Mouse (Mus musculus) stomach, postnatal 0 days (tissue): Measurements from ENCODE around the gene Nrip1.

Source experiments
- CTCF ChIP-seq: IDR thresholded peaks from 2 replicates; pipeline ENCODE4 v1.5.1; 2016; ENCODE audit warnings: antibody characterized with exemption, low read depth, mild to moderate bottlenecking, moderate library complexity
- EP300 ChIP-seq: optimal IDR thresholded peaks from 2 replicates; pipeline ENCODE3; 2016; ENCODE audit warnings: antibody characterized with exemption

- TF ChIP-seq EP300: no peak
- TF ChIP-seq CTCF: no peak
These were observed 132.4 kb downstream of the Nrip1 start for GRCm38 (mm10) chr16:76241266-76241665.
